Mouse (Mus musculus): ENCODE results near the gene Gpsm2.

Gene Gpsm2

DNA sequence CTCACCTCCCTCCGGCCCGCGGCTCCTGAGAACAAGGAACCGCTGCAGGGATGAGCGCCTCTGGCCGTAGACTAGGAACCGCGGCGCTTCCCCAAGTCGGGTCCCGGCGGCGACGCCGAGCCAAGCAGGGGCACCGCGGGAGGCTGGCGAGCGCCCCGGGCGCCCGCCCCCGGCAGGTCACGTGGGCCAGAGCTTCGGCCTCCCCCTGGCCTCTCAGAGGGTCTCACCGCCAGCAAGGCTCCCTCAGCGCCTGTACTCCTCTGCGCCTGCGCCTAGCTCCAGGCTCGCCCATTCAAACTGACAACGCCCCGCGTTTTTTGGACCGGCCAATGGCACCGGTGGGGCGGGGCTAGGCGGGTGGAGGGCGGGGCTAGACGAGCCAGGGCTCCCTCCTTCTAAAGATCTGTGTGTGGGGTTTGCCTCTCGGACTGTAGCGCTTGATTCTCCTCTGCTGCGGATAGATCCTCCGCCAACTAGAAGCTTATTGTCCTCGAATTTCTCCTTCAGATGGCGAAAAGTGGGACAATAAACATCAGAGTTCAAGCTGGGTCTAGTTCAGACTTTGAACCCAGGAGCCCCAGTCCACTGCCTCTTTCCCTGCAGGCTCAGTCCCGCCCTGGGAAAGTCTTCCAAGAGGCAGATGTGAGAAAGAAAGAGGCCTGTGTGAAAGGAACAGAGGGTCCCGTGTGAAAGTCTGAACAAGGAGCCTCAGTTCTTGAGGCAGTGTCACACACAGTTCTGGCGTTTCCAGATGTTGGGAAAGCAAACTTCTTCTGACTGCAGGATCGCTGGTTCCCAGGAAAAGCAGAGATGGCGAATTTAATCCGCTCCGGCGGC, at the start of gene Gpsm2:
TSS of gene Gpsm2 (minus strand) at position 274 of the 837 bp plus-strand sequence.
- peak; percentile 97 to 98 for DNase-seq

DNA sequence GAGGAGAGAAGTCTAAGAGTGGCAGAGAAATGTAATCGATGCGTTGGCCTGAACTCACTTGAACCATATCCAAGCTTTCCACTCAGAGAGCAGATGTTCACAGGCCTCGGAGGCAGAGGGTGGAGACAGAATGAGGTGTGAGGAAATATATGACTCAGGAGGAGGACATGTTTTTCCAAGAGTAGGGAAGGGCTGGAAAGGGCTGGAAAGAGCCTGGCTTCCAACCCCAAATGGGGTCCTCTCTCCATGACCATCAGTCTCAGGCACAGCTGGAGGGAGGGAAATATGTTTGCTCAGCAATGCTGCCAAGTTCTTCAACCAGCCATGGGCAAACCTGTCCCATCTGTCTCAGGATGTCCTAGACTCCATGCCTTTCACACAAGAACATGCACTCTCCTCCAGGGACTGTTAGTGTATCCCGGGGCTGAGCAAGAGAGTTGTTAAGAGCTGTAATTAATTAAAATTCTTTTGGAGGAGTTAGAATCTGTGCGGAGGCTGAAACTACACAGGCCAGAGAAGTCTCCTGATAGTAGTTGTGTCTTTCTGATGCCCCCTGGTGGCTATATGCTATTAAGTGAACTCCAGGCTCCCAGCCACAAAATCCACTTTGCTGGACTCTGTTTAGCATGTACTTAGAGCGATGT, 48.7 kb upstream of the Gpsm2 start:
- peak; percentile 75 to 81 for DNase-seq

DNA sequence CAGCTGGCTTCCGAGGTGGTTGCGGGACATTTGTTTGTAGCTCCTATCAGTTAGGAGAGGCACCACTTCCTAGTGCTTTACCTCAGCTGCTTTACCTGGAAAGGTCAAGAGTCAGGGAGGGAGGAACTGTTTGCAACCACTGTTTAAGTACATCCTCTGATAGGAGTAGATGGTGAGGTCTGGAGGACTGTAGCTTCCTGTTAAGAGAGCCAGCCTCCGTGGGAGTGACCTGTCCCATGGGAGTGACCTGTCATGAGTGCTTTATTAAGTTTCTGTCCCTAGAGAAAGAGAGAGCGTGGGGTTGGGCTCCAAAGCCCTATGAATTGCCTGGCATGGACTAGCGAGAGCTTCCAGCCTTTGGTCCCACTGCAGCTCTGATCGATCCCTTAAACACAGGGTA, 47.4 kb upstream of the Gpsm2 start:
- no peak for DNase-seq

DNA sequence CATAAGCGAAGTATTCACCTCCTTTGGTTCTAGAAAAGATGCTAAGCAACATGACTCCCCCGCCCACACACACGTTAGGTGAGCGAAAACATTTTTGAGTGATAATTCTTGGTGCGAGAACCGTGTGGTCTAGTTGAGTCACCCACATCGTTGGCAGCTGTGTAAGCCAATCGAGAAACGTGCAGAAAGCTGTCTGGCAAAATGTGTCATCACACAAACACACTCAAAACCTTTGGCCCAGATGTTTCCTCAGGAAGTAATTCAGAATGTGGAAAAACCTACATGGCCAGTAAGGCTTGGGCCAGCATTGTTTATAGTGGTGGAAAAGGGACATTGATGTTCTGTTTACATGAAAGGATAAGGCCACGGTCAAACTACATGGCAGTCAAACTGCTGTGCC, 45.3 kb upstream of the Gpsm2 start:
- peak; percentile 26 to 38 for DNase-seq

DNA sequence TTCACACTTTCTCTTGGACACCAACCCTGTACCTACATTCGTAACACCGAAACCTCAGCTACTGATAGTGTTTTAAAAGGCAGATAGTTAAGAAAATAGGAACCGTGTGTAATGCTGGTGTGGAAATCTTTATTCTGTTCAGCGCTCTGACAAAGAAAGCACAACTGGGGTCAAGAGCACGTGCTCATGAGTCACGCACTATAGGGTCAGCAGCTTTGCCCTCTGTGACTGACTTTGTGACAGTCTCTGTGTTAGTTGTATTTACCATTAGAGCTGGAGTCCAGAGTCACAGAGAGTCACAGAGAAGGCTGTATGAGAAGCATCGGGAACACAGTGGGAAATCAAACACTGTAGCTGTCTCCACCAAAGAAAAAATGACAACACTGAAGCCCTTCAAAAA, 44.8 kb upstream of the Gpsm2 start:
- DNase-seq: no peak

DNA sequence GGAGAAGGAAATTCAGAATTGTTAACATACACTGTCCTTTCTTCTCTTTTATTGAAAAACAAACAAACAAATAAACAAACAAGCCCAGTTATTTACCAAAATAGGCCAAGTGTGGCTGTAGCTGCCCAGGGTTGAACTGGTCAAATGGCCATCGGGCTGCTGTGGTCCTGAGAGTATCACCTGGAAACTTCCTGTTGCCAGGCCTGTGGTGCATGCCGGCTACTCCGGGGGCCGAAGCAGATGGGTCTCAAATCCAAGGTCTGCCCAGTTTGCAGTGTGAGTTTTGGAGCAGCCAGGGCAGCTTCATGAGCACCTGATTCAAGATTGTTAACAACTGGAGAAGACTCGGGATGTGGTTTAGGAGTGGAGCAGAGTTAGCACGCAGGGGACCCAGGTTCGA, 43.4 kb upstream of the Gpsm2 start:
- DNase-seq: no peak

DNA sequence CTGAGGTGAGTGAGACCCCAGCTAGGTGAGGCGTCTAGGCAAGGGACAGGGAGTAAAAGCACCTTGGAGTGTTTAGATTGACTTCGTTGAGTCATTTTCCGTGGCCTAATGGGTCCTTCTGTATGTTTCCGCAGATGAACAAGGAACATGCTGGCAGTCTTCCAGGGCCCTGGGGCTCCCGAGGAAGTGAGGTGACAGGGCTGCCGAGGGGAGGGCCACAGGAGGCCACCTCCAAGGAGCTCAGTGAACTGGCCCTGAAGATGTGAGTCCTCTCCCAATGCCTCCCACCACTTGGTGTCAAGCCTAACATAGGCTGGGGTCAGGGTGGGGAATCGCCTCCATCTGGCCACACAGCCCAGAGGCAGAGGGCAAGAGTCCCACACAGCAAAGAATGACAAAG, 42.9 kb upstream of the Gpsm2 start:
- peak; percentile 28 to 43 for DNase-seq

DNA sequence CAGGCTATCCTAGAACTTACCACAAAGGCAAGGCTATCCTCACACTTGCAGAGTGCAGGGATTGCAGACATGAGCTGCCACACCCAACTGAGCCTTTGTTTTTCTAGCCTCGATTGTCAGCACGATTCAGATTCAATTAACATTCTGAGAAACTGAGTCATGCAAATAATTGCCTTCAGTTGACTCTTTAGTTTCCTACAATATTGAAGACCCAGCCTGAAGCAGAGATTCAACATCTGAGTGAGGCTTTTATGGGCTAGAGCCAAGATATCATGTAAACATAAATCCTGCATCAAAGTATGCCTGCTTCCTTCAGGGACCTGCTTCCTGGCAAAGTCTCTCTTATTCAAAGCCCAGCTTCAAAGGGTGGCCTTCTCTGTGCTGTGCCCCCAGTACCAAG, 41.6 kb upstream of the Gpsm2 start:
- DNase-seq: no peak

DNA sequence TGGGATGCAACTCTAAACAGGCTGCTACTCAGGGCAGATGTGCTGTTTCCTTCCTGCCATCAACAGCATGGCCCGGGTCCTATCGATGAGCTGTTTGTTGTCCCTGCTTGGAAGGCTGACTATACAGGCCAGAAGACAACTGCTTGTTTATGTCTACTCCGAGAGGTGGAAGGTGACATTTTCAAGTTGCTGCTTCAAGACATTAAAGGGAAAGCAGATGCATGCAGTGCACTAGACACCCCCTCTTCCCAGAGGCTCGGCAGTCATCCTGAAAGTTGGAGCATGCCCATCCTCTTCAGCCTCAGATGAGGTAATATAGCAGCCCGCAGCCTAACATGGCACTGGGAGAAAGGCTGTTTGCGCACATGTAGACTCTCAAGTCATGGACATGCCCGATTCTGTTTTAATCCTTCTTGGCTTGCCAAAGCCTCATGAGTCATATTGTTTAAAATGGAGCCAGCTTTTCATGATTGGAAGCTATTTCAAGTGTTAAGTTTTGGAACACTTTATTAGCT, 40.5 kb upstream of the Gpsm2 start:
- peak; percentile 32 to 73 for DNase-seq

DNA sequence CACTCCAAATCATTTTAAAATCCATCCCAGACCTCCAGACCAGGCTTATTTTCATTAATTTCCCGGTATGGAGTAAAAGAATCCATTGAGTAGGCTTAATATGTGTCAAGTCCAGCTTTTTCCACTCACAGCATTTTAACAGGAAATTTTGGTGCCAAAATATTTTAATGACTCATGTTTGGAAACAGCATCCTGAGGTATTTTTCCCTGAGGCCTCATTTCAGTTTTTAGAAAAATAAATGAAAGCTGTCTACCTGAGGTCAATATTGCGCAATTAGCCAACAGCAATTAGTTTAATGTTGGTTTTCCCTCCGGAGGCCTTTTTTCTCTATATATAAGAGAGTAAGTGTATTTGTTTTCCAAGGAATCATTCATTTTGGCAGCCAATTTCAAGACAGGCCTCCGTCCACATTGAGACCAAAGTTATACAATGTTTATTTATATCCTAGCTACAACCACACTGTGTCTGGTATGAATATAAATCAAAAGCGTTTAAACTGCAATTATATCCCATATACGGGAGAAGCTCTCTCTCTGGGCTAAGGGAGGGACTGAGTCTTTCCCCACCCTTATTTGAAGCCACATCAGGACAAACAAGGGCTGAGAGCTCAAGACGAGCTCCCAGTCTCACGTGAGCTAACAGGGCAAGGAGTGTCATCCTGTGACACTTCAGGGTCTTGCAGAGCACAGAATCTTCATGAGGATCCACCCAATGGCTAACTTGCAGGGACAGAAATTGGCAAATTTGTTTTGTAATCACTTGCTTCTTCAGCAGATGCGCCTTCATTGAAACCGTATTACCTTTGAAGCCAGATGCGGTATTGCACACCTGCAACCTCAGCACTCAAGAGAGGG, 37.7 kb upstream of the Gpsm2 start:
- DNase-seq: no peak

DNA sequence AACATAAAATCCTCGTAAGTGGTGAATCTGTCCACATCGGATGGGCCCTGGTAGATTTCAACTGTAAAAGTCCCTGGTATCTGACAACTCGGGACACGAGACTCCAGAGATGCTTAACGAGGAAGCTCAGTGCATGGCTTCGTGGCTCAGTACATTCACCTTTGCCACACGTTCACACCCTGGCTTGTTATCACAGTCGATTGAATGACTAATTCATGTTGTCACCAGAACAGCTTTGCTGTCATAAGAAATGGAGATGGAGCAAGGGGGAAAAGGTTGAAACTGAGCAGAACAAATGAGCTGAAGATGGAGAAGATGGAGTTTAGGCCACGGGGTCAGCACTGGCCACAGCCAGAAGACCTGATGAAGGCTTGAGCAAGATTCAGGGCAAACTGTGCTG, 35.5 kb upstream of the Gpsm2 start:
- DNase-seq: no peak

DNA sequence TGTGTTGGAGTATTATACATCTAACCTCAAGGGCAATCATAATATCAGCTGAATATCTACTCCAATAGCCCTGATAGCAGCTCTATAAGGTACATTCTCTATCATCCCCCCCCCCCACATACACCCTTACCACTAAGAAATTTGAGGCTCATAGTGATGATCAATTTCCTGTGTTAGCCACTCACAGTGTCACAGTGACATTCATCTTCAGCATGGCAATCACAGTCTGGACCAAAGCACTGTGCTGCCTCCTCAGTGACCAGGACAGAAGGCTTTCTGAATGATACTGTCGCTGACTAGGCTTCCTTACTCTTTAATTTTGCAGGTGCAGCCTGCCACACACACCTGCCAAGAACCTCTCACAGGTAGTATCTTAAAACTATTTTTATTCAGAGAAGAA, 34.0 kb upstream of the Gpsm2 start:
- no peak for DNase-seq

DNA sequence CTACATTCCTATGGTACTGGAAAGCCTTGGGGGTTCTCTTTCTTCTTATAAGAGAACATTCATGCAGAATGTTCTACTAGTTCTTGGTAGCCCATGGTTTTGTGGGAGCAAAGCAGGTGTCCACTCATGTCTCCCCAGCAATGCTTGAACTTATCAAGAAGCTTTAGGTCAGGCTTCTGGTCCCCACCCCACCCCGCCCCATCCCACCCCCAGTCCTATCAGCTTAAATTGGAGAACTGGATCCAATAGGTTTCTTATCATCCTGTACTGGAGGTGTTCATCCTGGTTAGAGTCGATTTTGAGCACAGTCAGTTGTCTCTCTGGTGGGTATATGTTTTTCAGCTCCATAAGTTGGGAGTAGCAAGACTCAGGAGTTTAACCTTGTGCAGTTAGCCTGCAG, 33.4 kb upstream of the Gpsm2 start:
- no peak for DNase-seq

DNA sequence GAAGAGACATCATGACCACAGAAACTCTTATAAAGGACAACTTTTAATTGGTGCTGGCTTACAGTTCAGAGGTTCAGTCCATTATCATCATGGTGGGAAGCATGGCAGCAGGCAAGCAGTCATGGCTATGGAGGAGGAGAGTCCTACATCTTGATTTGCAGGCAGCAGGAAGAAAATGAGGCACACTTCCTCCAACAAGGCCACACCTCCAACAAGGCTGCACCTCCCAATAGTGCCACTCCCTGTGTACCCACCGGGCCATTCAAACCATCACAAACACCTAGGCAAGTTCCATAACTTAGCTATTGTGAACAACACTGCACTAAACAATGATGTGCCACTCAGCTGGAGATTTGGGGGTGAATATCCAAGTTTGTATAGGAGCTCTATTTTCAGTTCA, 32.4 kb upstream of the Gpsm2 start:
- no peak for DNase-seq

DNA sequence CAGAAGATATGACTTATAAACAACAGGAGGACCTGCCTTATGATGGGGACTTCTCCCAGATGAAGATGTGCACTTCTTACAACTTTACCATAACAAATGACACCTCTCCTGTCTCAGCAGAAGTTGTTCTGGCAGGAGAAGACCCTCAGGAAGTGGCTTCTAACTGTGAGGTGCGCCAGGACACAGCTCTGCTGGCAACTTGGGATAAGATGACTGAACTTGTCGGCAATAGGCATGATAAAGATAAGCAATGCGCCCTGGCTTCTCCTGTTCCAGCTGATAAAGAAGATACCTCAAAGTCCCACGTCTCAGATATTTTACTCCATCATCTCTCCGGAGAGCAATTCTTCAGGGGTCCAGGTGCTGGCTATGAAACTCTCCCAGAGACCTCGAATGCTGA, 29.6 kb upstream of the Gpsm2 start:
- no peak for DNase-seq

DNA sequence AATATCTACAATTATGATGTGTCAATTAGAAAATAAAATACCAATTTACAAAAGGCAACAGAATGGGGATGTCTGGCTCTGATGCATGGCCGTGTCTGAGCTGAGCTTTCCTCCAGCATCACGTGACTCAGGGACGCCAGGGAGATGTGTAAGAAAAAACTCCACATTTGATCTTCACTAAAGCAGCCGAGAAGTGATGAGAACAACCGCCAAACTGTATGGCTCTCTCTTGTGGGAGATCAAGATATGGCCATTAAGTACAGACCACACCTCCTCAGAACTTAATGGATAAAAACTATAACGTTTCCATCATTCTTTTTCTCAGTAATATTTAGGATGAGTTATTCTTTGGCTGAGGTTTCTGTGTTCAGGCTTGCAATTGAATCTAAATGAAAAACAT, 29.0 kb upstream of the Gpsm2 start:
- no peak for DNase-seq

DNA sequence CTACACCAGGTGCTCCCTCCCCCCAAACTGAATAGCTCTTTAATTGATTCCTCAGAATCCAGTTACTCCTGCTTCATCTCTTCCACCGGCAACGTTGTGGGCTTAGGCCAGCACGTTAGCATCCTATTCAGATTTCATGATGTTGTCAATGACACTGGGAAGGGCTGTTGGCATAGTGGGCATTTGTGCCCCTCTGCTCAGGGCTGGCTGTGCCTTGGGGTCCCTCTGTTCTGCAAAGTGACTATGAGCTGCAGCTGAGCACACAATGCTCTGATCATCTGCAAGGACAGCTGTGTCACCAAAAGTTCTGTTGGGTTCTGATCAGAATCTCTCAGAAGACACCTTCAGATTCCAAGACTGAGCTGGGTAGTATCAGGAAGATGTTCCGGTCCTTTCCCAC, 22.0 kb upstream of the Gpsm2 start:
- no peak for DNase-seq

DNA sequence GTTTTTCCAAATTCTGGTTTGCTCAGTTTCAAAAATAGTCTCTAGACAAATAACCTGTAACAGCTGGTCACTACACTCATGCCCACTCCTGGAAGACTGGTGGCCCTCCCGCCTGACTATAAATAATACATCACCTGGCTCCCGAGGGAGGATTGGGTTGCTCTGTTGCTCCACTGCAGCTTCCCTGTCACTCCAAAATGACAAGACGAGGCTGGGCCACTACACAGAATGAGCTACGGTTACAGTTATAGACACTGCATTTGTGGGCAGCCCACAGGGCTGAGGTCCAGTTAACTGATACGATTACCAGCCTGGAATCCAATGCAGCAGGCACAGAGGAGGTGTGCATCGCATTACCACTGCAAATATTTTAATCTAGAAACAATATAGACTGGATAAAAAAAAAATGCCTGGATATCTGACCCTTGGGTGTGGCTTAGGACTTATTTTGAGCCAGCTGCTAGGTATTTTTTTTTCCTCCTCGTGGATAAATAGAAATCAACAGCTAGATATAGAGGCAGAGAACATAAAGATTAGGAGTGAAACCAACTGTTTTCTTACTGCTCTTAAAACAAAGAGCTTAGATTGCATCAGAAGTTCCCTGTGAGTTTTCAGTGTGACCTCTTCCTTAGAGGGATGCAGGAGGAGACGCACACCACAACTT, 17.1 kb upstream of the Gpsm2 start, which contains the start of gene Aknad1:
TSS of gene Aknad1 (plus strand) at position 614 of the 664 bp plus-strand sequence.
- DNase-seq: no peak

DNA sequence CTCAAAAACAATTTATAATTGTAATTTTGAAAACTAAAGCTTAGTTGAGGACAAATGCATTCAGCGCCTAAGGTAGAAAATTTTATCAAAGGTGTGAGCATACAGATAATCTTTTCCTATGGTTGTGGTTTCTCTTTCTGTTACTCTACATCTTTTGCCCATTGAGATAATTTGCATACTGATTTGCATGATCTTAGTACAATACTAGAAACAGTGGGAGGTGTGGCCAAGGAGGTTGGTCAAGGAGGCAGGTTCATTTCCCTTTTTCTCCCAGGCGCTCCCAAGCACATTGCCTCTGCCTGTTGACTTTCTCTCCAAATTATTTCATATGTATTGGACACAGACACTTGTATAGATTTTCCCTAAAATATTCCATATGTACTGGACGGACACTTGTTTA, 15.7 kb upstream of the Gpsm2 start:
- no peak for DNase-seq

DNA sequence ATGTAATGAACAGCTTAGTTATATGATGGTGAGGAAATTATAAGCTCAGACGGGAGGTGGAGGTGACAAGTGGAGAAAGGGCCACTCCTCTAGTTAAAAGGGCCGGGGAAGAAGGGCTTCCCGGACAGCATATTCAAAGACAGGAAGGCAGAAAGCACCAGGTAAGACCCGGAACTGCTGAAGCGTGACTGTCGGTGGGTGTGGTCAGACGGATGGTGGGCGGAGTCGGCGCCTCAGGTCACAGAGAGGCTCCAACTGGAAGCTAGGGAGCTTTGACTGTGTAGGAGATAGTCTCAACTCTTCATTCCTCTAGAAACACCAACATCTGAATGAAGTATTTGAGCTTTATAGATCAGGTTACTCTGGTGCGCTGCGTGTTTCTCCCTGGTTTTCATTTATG, 8.2 kb upstream of the Gpsm2 start:
- peak; percentile 30 to 36 for DNase-seq

DNA sequence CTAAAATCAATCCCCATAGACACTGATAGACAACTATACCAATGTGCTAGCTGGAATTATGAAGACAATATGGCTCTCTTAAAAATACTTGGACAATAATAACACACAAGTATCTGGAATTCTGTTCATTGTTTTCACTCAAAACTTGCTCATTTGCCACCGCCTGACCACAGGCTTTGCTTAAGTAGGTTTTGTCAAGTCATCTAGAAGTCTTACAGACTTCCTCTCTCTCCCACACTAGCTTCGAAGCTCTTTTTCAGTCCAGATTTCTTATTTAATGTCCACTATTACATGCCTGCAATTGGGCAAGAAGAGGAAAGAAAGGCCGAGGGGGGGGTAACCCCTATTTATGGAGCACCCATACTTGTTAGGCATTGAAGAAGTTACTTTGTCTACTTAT, 5.7 kb upstream of the Gpsm2 start:
- no peak for DNase-seq

DNA sequence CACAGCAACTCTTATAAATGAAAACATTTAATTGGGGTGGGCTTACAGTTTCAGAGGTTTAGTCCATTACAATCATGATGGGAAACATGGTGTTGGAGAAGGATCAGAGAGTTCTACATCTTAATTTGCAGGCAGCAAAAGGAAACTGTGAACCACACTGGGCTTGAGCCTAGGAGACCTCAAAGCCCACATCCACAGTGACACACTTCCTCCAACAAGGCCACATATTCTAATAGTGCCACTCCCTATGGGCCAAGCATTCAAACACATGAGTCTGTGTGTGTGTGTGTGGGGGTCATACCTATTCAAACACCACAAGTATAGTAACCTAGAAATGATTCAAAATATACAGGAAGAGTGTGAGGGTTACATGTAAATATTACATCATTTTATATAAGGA, 5.2 kb upstream of the Gpsm2 start:
- no peak for DNase-seq

DNA sequence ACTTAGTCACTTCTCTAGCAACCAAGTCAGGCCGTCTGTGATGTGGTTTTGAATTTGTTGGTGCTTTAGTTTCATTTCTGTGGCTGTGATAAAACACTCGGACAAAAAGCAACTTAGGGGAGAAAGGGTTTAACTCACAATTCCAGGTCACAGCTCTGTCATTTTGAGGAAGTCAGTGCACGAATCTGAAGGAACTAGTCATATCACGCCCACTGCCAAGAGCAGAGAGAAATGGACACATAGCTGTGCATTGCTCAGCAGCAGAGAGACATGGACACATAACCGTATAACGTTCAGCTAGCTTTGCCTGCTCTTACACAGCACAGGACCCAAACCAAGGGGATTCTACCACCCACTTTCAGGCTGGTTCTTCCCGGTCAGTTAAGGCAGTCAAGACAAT, 4.3 kb upstream of the Gpsm2 start:
- no peak for DNase-seq

All from lung, postnatal 4 days (tissue).